Mouse (Mus musculus) bone marrow, adult 2 months (tissue): ENCODE results near the gene Otulin.

ENCODE experiments used
- CTCF ChIP-seq: fragments of 200-500 bp; IDR thresholded peaks from 2 replicates; pipeline ENCODE4 v1.5.1; 2011; ENCODE audit warnings: low read length, control low read depth; ENCODE audit not compliant: control insufficient read depth, insufficient read depth
- POLR2A ChIP-seq: fragments of 200-500 bp; IDR thresholded peaks from 2 replicates; pipeline ENCODE4 v1.6.1; 2011; ENCODE audit warnings: low read depth, mild to moderate bottlenecking, control low read depth, low read length, borderline replicate concordance; ENCODE audit not compliant: control insufficient read depth

GRCm38 (mm10) chr15:27525233-27526005 lies 105.1 kb downstream of the Otulin start:
- TF ChIP-seq POLR2A, result no peak
- no peak for TF ChIP-seq CTCF
